Mouse (Mus musculus): ENCODE measurements around the gene Smc1a.
"Not testable (repeated sequence)": the region's sequence is repeated elsewhere in the genome, so short reads cannot be mapped to it uniquely, and the experiment has no call there.

The Smc1a gene

DNA sequence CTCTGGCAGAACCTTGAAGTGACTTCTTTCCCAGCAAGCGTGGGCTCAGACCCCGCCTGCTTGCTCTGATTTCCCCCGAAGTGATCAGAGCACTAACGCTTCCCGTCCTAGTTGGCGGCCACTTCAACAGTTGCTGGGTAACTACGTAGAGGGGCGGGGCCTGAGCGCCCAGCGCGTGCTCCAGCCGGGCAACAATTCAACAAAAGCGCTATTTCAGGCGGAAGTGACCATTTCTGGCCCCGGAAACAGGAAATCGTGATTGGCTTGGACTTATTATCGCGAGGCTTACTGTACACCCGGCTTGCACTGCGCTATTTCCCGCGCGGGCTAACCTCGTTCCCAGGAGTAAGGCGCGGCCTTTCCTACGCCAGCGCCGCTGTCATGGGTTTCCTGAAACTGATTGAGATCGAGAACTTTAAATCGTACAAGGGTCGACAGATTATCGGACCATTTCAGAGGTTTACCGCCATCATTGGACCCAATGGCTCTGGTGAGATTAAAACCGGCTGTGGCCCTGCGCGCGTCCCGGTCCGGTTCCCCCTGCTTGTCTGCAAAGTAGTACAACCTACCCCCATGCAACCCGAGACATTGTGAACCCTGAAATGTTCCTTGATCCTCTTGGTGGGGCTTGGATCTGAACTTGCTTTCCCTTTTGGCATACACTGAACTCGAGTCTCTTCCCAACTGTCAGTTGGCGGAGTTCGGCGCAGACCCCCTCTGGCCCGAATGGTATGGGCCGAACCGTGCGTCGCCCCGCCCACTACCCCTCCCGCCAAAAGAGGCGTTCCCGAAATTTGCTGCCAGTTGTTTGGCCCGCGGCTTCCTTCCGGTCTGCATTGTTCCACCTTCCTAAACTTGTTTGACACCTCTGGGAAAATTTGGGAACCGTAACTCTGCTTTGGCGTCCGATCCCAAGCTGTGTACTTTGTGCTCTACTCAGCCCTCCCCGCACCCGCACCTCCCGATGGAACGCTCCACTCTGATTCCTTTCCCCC, at the start of gene Smc1a, which contains the start of gene Ribc1:
TSS of gene Smc1a (plus strand) at position 278 of the 995 bp plus-strand sequence.
TSS of gene Ribc1 (minus strand) at position 145 of the 995 bp plus-strand sequence.
- peak; percentile 91 to 93 for DNase-seq (ENCODE audit: low spot score in 2 of 2)

- no peak for DNase-seq (ENCODE audit: low spot score in 2 of 2)
Observed at GRCm38 (mm10) chrX:151999006-151999710, 17.1 kb upstream of the Smc1a start.

DNA sequence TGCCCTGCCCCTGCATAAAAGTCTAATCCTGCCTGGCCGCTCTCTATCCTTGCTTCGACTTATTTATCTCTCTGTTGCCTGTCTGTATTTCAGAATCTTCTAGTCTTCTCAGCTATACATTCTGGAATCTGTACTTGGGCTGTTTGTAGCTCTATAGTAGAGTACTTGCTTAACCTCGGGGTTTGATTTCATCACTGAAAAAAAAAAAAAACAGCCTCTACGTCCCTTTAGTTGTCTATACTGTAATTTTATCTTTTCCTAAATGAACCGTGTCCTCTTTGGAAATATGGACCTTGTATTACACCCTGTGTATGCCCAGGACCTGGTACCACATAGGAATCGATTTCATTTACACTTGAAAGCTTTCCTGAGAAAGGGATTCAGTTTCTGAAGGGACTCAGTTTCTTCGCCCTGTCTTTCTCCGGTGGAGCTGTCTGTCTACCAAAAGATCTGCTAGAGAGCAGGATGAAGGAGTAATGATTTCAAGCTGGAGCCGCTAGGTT, 15.0 kb upstream of the Smc1a start:
- no peak for DNase-seq (ENCODE audit: low spot score in 2 of 2)

GRCm38 (mm10) chrX:152001737-152002710, 14.2 kb upstream of the Smc1a start, which contains the start of gene Hsd17b10:
TSS of gene Hsd17b10 (plus strand) at chrX:152001845.
- DNase-seq (ENCODE audit: low spot score in 2 of 2) = peak; percentile 78 to 84

GRCm38 (mm10) chrX:152002865-152003264, 13.4 kb upstream of the Smc1a start:
- no peak for DNase-seq (ENCODE audit: low spot score in 2 of 2)

GRCm38 (mm10) chrX:152007863-152008262, 8.4 kb upstream of the Smc1a start:
- DNase-seq (ENCODE audit: low spot score in 2 of 2) = no peak

GRCm38 (mm10) chrX:152015752-152016150, 477 bp upstream of the Smc1a start:
- DNase-seq (ENCODE audit: low spot score in 2 of 2) = no peak

- DNase-seq (ENCODE audit: low spot score in 2 of 2) = no peak
Observed at GRCm38 (mm10) chrX:152017186-152017585, 958 bp downstream of the Smc1a start.

DNA sequence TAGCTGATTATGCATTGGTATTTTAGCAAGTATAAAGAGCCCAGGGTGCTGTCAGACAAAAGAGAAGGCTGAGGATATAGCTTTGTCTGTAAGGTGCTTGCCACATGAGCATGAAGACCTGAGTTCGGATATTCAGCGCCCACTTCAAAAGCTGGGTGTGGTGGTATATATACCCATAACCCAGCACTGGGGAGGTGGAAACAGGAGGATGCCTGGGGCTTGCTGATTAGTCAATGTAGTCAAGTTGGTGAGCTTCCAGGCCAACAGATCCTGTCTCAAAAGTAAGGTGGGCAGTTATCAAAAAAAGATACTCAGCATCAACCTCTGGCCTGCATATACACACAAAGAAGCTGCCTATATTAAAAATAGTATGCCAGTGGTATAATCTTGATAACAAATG, 3.1 kb downstream of the Smc1a start:
- DNase-seq (ENCODE audit: low spot score in 2 of 2) = peak in 1 of 2 experiments; percentile 18

- DNase-seq (ENCODE audit: low spot score in 2 of 2) = no peak
Observed at GRCm38 (mm10) chrX:152039865-152040264, 23.6 kb downstream of the Smc1a start.

DNA sequence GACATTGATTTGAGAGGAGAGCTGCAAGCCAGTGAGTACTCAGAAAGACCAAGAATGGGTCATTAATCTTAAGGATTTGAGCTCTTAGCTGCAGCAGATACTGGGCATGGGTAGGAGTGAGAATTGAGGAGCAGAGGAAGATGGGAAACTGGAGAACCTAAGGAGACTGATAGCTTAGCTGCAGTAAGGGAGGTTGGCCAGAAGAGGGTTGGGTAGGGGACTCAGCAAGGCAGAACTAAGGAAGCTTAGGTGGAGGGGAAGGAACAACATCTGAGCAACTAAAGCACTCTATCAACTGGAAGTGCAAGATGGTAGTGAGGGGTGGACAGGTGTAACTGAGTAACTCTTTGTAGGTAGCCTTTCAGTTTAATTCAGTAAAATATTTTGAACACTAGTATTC, 31.0 kb downstream of the Smc1a start:
- DNase-seq (ENCODE audit: low spot score in 2 of 2) = no peak

- DNase-seq (ENCODE audit: low spot score in 2 of 2) = no peak
Observed at GRCm38 (mm10) chrX:152052546-152052945, 36.3 kb downstream of the Smc1a start.

DNA sequence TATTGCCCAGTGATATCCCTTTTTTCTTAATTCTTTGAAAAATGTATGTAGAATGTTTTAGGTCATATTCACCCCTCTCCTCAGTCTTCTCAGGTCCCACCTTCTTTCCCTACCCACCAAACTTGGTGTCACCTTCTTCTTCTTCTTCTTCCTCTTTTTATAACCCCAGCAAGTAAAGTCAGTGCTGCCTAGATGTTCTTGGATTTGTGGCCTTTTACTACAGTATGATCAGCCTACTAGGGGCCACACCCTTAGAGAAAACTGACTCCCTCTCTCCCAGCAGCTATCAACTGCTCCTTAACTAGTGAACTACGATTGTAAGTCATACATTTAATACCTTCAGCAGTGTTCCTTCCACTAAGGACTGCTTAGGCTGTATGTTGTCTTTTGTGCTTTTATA, 37.9 kb downstream of the Smc1a start:
- DNase-seq (ENCODE audit: low spot score in 2 of 2) = no peak

- peak in 1 of 2 experiments; percentile 14 for DNase-seq (ENCODE audit: low spot score in 2 of 2)
Observed at GRCm38 (mm10) chrX:152065674-152066073, 49.4 kb downstream of the Smc1a start.

DNA sequence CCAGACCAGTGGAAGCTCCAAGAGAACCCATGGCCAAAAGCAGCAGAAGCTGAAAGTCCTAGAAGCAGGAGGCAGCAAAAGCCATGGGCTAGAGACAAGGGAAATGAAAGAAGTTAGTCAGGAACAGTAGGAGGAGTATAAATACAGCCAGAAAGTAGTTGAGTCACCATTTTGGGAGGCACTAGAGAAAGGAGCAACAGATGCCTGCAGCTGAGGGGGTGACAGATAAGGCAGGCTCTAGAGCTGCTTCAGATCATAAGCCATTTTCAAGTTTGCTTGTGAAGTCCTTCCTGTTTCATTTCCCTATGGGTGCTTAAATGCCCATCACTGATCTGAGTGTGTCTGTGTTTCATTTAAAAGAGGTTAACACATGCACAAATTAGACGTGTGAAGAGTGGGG, 51.6 kb downstream of the Smc1a start:
- peak in 1 of 2 experiments; percentile 0 for DNase-seq (ENCODE audit: low spot score in 2 of 2)

DNA sequence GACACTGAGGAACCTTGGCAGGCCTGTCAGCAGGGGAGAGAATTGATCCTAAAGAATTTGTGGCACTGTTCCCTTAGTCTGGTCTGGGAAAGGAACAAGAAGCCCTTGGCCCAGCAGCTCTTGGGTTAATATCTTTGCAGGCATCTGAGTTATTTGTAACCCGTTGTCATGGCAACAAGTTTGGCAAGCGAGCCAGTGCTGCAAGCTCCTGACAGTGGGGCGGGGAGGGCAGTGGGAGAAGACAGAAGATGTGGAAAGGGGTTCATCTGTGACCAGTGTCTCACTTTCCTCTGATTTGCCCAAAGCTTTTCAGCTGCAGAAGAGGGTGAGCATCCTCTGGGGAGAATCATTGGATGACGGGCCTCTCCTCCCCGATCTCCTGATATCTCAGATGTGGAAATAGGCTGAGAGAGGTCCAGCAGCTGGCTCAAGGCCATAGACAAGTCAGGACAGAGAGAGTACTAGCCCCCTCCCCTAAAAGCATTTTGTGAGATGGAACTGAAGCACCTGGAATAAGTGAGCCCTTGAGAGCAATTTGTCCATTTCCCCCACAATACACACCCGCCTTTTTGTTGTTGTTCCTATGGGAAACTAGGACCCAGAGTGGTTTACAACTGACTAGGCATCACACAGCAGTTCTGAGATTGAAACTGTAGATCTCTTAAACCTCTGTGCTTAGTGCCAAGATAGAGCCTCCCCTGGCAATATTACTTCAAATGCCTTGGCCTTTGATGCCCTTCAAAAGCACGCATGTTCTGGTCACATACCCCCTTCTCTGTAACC, 73.8 kb downstream of the Smc1a start:
- not testable (repeated sequence) for DNase-seq (ENCODE audit: low spot score in 2 of 2)

DNA sequence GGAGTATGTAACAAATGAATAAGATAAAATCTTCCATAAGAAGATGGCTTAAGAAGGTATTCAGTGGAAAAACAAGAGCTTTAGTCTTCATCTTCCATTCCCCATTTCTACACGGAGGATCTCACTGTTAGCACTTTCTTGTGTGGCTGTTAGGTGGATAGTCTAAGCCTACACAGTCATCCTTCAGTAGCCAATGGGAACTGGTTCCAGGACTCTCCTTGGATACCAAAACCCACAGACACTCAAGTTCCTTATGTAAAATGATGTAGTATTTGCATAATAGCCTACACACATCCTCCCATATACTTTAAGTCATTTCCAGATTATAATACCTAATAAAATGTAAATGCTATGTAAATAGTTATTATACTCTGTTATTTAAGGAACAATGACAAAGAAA, 81.3 kb downstream of the Smc1a start:
- no peak for DNase-seq (ENCODE audit: low spot score in 2 of 2)
